Mouse (Mus musculus) ES-Bruce4 (cell line): ENCODE measurements at regions not wholly inside any gene's neighbourhood (a gene's known extent, or its start where the extent isn't known, plus 50 kb on each side); places are given as distances from the start of the nearest gene placed in this dataset.

ENCODE experiments used
- CTCF ChIP-seq: IDR thresholded peaks from one replicate; pipeline ENCODE4 v1.8.1; 2011; ENCODE audit warnings: low read depth, low read length
- POLR2A ChIP-seq: IDR thresholded peaks from one replicate; pipeline ENCODE4 v1.8.1; 2011; ENCODE audit warnings: low read length; ENCODE audit not compliant: insufficient read depth

GRCm38 (mm10) chr6:51219691-51220090 lies 212.8 kb upstream of the Nfe2l3 start:
- TF ChIP-seq CTCF: no peak
- no peak for TF ChIP-seq POLR2A
